Mouse (Mus musculus) forebrain, postnatal 0 days (tissue): ENCODE results near the gene Dusp8. TPM values are rescaled to one million over a fixed set of nuclear protein-coding genes. Genes with fewer than 3 reads are reported as not detected.
"Not testable (repeated sequence)": the region's sequence is repeated elsewhere in the genome, so short reads cannot be mapped to it uniquely, and the experiment has no call there.

Experiments used
- ATAC-seq: fragments of 200-750 bp; cut with Nextera tagmentation; 2 replicates; pipeline ENCODE4 v1.8.0; 2017; ENCODE audit warnings: mild to moderate bottlenecking, moderate library complexity
- DNase-seq: peaks from one replicate; pipeline ENCODE4 v3.0.0-alpha.2; 2015
- H3K27ac ChIP-seq: fragments of 300-500 bp; sonication (generic); 2 replicates; pipeline ENCODE4 v1.5.1; 2014; ENCODE audit warnings: low read depth, mild to moderate bottlenecking, antibody characterized with exemption, low read length, moderate library complexity, mixed read lengths
- H3K27me3 ChIP-seq: fragments of 300-500 bp; sonication (generic); 2 replicates; pipeline ENCODE4 v1.6.1; 2014; ENCODE audit warnings: mild to moderate bottlenecking, low read length, mixed read lengths; ENCODE audit not compliant: insufficient read depth
- H3K36me3 ChIP-seq: fragments of 300-500 bp; sonication (generic); 2 replicates; pipeline ENCODE4 v1.6.1; 2014; ENCODE audit warnings: mild to moderate bottlenecking, moderate library complexity; ENCODE audit not compliant: insufficient read depth
- H3K4me1 ChIP-seq: fragments of 300-500 bp; sonication (generic); 2 replicates; pipeline ENCODE4 v1.6.1; 2014; ENCODE audit warnings: antibody characterized with exemption; ENCODE audit not compliant: insufficient read depth
- H3K4me2 ChIP-seq: fragments of 300-500 bp; sonication (generic); 2 replicates; pipeline ENCODE4 v1.6.1; 2014; ENCODE audit warnings: low read depth, mild to moderate bottlenecking, moderate library complexity
- H3K4me3 ChIP-seq: fragments of 300-500 bp; sonication (generic); 2 replicates; pipeline ENCODE4 v1.5.1; 2014; ENCODE audit warnings: low read depth, low read length, mixed read lengths
- H3K9ac ChIP-seq: fragments of 300-500 bp; sonication (generic); 2 replicates; pipeline ENCODE4 v1.6.1; 2014; ENCODE audit warnings: mild to moderate bottlenecking
- H3K9me3 ChIP-seq: fragments of 300-500 bp; sonication (generic); 2 replicates; pipeline ENCODE4 v1.6.1; 2016; ENCODE audit warnings: low read length
- CTCF ChIP-seq: sonication (generic); IDR thresholded peaks from 2 replicates; pipeline ENCODE4 v1.5.1; 2016; ENCODE audit warnings: antibody characterized with exemption, control low read depth, low read depth
- WGBS: fragments of 180-500 bp; shearing (Covaris S2); extraction: QIAGEN DNeasy Blood & Tissue Kit; methylation state at CpG from one replicate; pipeline ENCODE4 v1.1.7; 2014; 5-methylcytosine and 5-hydroxymethylcytosine counted together
- polyA plus RNA-seq: library from polyadenylated mRNA; unstranded; fragments of >200 nt; fragmentation: Nextera tagmentation; extraction: Ambion mirVana; gene quantifications from 2 replicates; pipeline ENCODE4 v1.2.1, GENCODE M21; 2015
- total RNA-seq: library from RNA; depleted of rRNA; stranded (reverse); fragments of >200 nt; gene quantifications from 2 replicates; pipeline ENCODE4 v1.2.3, GENCODE M21; 2014

Gene Dusp8
- total and polyA plus RNA-seq, 2 experiments from 2014 or later, result 92.6 to 106 TPM

DNA sequence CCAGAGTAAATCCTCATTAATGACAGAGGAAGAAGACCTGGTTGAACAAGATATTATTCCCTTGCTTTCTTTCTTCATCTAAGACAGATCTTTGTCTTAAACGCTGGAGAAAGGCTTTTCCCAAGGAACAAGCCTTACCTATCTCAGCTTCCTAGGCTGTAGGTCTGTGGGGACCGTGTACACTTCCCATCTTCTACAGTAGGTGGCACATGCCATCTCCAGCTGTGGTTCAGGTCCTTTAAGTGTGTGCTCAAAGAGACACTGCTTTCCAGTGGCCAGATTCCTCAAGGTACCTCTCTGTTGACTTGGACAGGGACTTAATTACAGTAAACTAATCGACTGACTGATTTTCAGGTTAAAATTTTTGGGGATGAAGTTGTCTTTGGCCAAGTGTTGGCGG lies 33.2 kb upstream of the Dusp8 start:
- H3K4me3 ChIP-seq, result no peak overlapping the region
- no peak overlapping the region for H3K4me2 ChIP-seq
- 66% methylated on average over 4 of the region's 4 CpGs for WGBS
- H3K4me1 ChIP-seq, result no peaks in the 10 kb centered on the region
- H3K9ac ChIP-seq, result no peak overlapping the region
- no peaks in the 10 kb centered on the region for H3K27me3 ChIP-seq
- H3K36me3 ChIP-seq, result no peaks in the 10 kb centered on the region
- no peaks in the 10 kb centered on the region for H3K9me3 ChIP-seq
- ATAC-seq (no peak), DNase-seq (no peak)
- no peak overlapping the region for H3K27ac ChIP-seq
- TF ChIP-seq CTCF, result peak; percentile 23; the same call in 1 of the 2 replicates

DNA sequence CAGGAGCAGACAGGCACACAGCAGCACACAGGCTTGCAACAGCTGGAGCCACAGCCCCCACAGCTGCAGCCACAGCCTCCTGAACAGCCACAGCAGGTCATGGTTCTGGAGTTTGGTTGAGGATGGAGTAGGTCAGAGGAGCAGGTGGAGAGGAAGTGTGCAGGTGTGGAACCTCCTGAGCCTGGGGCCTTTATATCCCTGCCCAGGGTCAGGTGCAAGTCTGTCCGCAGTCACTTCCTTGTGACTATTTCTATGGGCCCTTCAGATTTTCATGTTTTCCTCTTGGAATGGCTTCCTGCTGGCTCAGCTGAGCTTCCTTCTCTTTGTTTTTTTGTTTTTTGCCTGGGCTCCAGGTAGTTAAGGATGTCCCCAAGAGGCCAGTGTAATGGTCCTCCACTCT lies 25.0 kb upstream of the Dusp8 start, which contains the start of gene Gm45618:
Gm45618 (minus strand) TSS at position 101 of the 400 bp plus-strand sequence.
- H3K9ac ChIP-seq, H3K4me2 ChIP-seq, H3K4me3 ChIP-seq, H3K4me1 ChIP-seq, H3K9me3 ChIP-seq, H3K27me3 ChIP-seq, DNase-seq, ATAC-seq, H3K36me3 ChIP-seq, H3K27ac ChIP-seq: not testable (repeated sequence)
- WGBS, result 87% methylated on average over 1 of the region's 1 CpGs

DNA sequence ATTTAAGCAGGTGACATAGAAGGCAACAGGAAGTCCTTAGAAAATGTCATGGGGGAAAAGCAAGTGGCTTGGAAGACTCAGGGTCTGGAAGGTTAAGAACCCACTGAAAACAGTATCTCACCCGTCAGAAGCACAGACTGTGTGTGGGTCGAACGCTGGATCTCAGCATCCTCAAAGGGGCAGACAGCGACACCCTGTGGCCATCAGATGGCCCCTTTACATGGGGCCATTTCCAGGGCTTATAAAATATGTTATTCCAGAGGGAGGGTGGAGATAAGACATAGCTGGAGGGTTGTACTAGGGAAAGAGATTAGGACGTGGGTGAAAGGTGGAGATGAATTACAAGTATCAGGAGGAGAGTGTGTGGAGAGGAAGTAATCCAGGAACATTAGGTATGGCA lies 24.0 kb upstream of the Dusp8 start:
- no peaks in the 10 kb centered on the region for H3K9me3 ChIP-seq
- H3K27me3 ChIP-seq, result no peaks in the 10 kb centered on the region
- H3K9ac ChIP-seq, result no peak overlapping the region
- peak; percentile 53 for TF ChIP-seq CTCF
- no peaks in the 10 kb centered on the region for H3K4me1 ChIP-seq
- H3K36me3 ChIP-seq, result no peaks in the 10 kb centered on the region
- no peak overlapping the region for H3K27ac ChIP-seq
- ATAC-seq (no peak), DNase-seq (peak; percentile 5)
- H3K4me2 ChIP-seq, result no peak overlapping the region
- 14% methylated on average over 5 of the region's 5 CpGs for WGBS
- no peak overlapping the region for H3K4me3 ChIP-seq

DNA sequence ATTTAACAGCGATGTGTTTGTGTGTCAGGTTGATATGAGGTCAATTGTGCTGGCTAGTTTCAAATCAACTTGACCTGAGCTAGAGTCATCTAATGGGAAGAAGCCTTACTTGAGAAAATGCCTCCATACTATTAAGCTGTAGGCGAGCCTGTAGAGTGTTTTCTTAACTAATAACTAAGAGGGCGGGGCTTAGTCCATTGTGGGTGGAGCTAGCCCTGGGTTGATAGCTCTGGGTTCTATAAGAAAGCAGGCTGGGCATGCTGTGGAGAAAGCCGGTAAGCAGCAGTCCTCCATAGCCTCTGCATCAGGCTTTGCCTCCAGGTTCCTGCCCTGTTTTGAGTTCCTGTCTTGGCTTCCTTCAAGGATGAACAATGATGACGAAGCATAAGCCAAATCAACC lies 9.1 kb upstream of the Dusp8 start:
- no peaks in the 10 kb centered on the region for H3K36me3 ChIP-seq
- H3K4me1 ChIP-seq, result no peaks in the 10 kb centered on the region
- no peak overlapping the region for H3K4me2 ChIP-seq
- no peaks in the 10 kb centered on the region for H3K27me3 ChIP-seq
- H3K9ac ChIP-seq, result no peak overlapping the region
- no peak overlapping the region for H3K27ac ChIP-seq
- WGBS, result 65% methylated on average over 5 of the region's 5 CpGs
- H3K4me3 ChIP-seq, result no peak overlapping the region
- DNase-seq, result no peak
- TF ChIP-seq CTCF, result no peak
- no peaks in the 10 kb centered on the region for H3K9me3 ChIP-seq
- ATAC-seq, result no peak

DNA sequence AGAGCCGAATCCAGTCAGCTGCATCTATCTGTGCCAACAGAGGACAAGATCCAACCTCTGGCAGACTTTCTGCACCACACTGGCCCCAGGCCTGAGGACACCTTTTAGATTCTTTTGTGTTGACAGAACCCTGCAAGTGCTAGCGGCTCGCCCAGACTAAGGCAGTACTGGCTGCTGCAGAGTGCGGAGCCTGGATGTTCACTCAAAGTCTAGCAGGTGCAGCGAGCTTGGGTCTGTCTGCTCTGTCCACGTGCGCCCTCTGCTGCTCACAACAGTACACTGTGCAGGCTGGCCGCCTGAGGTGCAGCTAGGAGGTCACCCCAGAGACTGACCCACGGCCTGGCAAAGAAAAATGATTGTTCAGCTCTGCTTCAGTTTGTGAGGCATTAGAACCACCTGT lies 2.1 kb upstream of the Dusp8 start:
- DNase-seq (peak; percentile 86), ATAC-seq (peak; percentile 50)
- Histone ChIP-seq H3K9me3 (no peaks in the 10 kb centered on the region), H3K4me2 (peak overlapping the region; percentile 32), H3K4me1 (peaks cover 16% of the 10 kb centered on the region), H3K36me3 (no peaks in the 10 kb centered on the region), H3K4me3 (no peak overlapping the region), H3K27me3 (no peaks in the 10 kb centered on the region), H3K9ac (no peak overlapping the region), H3K27ac (no peak overlapping the region)
- WGBS, result 7% methylated on average over 9 of the region's 9 CpGs
- TF ChIP-seq CTCF, result peak; percentile 95

DNA sequence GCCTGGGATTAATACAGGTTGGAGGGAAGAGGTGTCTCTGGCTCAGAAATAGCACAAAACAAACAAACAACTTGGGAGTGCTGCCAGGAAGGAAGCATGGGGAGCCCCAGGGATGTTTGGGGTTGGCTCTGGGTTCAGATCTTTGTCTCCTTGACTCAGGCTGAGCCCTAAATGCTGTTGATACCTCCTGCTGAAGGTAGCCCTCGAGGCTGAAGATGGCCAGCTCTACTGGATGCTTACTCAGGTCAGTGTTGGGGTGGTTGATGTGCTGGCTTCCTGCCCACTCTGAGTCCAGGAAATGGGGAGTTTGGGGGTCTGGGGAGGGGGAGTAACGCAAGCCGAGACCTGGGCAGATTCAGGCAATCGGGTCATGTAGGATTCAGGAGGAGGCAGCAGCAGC lies 1.1 kb upstream of the Dusp8 start:
- no peak for TF ChIP-seq CTCF
- no peak overlapping the region for H3K4me3 ChIP-seq
- 0 out of 2 replicates have a peak overlapping the region, but pooled peaks have one; percentile 97 for H3K9ac ChIP-seq
- WGBS, result 67% methylated on average over 4 of the region's 4 CpGs
- no peak for ATAC-seq
- peak overlapping the region; percentile 96; the same call in 1 of the 2 replicates for H3K4me2 ChIP-seq
- H3K36me3 ChIP-seq, result no peaks in the 10 kb centered on the region
- peaks cover 27% of the 10 kb centered on the region for H3K4me1 ChIP-seq
- H3K9me3 ChIP-seq, result no peaks in the 10 kb centered on the region
- no peaks in the 10 kb centered on the region for H3K27me3 ChIP-seq
- H3K27ac ChIP-seq, result no peak overlapping the region
- DNase-seq, result no peak

DNA sequence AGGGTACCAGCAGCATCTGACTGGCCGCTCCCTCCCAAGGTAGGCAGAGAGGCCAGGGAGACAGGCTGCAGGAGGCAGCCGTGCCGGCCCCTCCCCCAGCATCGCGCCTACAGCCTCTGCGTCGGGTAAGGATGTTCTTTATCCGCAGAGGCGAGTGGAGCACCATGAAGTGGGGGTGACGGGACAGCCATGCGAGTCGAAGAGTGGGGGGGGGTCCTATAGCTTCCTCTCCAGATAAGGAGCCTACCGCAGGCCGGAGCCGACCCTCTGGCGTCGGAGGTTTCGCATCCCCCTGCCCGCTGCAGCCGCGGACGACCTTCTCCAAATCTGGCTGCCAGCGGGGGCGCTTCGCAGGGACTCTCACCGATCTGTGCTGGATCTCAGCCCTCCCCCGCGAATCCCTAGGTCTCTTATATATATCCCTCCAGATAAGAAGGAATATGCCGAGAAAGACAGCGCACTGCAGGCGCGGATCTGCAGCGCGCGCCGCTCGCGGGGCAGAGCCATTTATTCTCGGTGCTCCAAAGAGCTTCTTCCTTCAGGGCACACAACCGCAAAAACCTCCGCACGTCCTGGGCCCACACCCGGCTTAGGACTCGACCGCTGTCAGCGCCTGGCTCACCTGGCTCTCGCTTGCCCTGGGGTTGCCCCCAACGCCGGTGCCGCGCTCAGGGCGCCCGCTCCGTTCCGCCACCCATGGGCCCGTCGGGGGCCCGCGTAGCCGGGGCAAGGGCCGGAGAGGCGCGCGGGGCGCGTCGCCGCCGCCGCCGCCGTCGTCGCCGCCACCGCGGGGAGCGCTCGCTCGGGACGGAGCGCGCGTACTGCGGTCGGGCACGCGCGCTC lies 1.1 kb downstream of the Dusp8 start:
- DNase-seq (peak; percentile 72), ATAC-seq (peak; percentile 58)
- H3K4me3 ChIP-seq, result peak overlapping the region; percentile 60
- peak overlapping the region; percentile 91 for H3K27ac ChIP-seq
- no peaks in the 10 kb centered on the region for H3K9me3 ChIP-seq
- peak overlapping the region; percentile 96 for H3K4me2 ChIP-seq
- H3K9ac ChIP-seq, result peak overlapping the region; percentile 97
- WGBS, result 1% methylated on average over 82 of the region's 89 CpGs
- H3K4me1 ChIP-seq, result peaks cover 45% of the 10 kb centered on the region
- TF ChIP-seq CTCF, result peak; percentile 33
- no peaks in the 10 kb centered on the region for H3K27me3 ChIP-seq
- 0 out of 2 replicates have a peak, but pooled peaks cover 6% of the 10 kb centered on the region for H3K36me3 ChIP-seq
